Mouse (Mus musculus) embryo, embryonic 9.5 days (tissue): ENCODE measurements around the gene Thap8.
"Not testable (repeated sequence)": the region's sequence is repeated elsewhere in the genome, so short reads cannot be mapped to it uniquely, and the experiment has no call there.

Experiments used
- DNase-seq: peaks from one replicate; pipeline ENCODE4 v3.0.0-alpha.2; 2017; ENCODE audit errors: extremely low spot score

The Thap8 gene

DNA sequence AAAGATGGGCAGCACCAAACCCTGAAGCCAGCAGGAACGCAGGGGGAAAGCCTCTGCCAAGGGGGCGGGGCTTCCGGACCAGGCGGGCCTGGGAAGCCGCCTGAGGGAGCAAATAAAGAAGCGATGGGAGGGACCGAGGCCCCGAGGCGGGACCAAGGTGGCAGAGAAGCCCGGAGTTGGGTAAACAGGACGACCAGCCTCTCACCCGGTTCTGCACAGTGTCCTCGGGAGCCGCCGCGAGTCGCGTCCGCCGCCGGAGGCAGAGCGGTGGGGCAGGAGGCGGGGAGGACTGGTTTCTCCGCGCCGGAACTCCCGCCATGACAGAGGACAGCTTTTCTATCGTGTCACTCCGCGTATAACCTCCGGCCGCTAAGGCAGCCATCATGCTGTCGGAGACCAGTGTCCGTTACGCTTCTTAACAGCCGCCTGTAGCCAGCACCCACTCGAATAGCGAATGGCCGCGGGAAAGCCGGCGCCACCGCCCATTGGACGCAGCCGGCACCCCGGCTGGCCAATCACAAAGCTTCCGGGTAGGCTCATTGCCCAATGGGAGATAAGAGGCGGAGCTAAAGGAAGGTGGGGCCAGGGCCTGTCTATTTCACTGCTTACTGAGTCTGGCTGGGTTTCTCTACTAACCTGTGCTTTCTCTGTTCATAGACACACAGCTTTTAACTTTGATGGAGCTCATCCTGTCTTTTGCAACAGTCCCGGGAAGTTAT is at the start of gene Thap8, which contains the start of gene Wdr62:
TSS of gene Thap8 (plus strand) at position 144 of the 719 bp plus-strand sequence.
TSS of gene Wdr62 (minus strand) at position 469 of the 719 bp plus-strand sequence.
- peak; percentile 92 for DNase-seq

DNA sequence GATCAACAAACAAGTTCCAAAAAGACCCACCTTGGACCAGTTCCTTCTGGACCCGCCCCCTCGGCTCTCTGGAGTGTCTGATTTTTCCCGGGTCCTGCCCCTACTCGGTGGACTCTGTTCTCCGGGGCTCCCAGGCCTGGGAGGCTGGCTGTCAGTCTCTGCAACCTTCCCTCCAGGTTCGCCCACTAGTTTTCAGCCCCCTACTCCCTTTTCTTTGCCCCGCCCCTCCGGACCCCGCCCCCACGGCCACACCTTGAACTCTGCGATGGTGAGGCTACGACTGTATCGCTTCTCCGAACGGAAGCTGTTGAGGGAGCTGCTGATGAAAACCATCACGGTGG is 48.6 kb upstream of the Thap8 start:
- DNase-seq = no peak

DNA sequence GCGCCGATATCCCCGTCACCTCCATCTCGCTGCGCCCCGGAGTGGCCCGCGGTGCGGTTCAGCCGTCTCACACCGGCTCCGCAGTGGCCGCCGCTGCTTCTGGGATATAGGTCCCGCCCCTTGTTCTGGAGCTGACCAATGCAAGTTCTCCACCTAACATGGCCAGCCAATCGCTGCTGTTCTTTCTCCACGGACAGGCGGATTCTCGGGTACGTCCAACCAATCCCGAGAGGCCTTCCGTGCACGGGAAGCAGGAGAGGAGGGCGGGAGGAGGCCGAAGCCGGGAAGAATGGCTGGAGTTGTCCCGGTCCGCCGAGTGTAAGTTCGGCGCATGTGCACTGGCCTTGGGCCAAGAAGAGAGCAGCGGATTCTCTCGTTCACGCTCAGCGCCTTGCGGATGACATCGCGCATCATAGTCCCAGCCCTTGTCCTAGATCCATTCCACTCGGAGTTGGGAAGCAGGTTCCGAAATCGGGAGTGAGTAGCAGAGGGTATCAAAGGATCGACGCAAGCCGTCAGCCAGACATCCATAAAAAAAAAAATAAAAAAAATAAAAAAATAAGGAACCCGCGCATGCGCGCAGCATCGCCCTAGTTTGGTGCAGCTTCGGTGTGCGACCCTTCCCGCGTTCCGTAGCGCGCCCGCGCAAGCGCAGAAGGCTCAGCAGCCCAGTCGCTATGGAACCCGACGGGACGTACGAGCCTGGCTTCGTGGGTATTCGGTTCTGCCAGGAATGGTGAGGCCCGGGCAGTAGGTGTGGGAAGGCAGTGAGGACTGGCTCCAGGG is 48.0 kb upstream of the Thap8 start, which contains the start of the genes Polr2i and Tbcb:
TSS of gene Polr2i (plus strand) at position 280 of the 786 bp plus-strand sequence.
TSS of gene Tbcb (minus strand) at position 604 of the 786 bp plus-strand sequence.
- peak; percentile 95 for DNase-seq

DNA sequence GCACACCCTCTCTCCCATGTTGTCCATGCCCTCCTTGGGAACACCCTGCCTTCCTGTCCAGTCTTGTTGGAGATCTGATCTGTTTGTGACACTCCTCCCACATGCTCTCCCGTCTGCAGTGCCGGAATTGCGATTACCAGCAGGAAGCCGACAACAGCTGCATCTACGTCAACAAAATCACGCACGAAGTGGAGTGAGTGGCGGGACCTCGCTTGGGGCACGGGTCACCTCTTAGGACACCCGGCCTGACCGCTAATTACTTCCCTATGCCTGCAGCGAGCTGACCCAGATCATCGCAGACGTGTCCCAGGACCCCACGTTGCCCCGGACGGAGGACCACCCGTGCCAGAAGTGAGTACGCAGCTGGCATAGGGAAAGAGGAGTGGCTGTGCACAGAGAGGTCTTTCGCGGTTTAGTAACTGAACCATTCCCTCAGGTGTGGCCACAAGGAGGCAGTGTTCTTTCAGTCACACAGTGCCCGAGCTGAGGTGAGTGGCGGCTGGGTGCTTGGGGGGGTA is 47.2 kb upstream of the Thap8 start:
- peak; percentile 63 for DNase-seq

DNA sequence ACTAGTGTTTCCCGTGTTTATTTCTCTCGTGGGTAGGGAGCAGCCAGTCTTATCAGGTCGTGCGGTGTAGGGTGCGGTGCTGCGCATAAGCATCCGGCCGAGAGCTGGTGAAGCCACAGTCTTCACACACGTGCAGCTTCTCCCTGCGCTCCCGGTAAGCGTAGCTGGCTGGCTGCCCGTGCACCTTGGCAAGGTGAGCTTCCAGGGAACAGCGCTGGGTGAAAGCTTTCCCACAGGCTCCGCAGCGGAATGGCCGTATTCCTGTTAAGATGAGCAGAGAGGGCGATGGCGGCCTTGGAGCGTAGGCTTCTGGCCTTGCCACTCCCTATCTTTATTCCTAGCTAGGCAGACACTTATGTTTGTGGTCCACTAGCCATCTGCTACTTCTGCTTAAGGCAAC is 46.5 kb upstream of the Thap8 start:
- DNase-seq = no peak

DNA sequence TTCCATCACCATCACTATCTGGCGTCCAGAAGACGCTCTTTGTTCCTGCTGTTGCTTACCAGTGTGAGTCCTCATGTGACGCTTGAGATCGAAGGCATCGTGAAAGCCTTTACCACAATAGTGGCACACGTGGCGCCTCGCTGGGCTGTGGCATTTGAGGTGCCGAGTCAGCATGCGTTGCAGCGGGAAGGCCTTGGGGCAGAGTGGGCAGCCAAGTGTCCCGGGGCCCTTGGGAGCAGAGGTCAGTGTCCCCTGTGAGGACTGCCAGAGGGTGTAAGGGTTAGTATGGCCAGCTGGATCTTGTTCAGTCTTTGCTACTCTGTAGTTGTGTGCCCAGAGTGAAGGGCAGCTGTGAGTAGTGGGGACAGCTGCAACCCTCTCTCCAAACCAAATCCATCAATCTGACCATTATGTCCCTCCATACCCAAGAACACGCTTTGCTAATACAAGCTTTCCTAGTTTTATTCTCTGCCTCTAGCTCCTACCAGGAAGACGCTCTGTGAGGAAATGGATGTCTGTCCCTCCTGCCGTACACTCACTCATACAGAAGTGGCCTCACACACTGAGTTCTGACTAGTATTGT is 45.5 kb upstream of the Thap8 start:
- DNase-seq = no peak

DNA sequence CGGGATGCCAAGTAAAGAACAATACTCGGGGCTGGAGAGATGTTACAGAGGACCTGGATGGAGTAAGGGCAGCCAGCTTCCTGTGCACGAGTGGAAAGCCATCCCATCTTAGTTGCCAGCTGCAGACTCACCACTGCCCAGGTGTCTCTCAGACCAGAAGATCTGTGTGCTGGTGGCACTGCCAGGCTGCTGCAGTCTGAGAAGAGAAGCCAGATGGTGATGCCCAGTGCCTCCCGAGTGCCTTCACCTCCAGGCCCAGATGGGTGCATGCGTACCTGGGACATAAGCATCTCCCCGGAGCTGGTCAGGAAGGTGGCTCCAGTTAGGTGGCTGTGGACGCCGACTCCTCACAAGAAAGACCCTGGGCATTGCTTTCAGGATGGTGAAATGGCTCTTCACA is 44.8 kb upstream of the Thap8 start:
- DNase-seq = no peak

DNA sequence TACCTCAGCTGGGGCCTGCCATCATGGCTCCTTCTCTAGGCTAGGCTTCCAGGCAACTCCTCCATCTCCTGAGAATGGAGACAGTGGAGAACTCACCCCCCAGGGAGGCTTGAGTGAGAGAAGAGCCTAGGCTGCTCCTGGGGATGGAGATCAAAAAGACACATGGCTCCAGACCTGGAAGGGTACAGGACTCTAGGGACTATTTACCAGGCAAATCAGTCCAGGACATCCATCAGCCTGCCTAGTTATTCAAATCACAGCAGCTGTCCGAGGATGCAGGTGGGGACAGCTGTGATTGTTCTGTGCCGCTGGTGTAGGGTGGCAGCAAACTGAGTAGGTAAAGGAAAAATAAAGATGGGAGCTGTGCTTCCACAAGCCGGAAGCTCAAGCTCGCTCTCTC is 44.3 kb upstream of the Thap8 start, which contains the start of gene Ovol3:
TSS of gene Ovol3 (minus strand) at position 101 of the 400 bp plus-strand sequence.
- DNase-seq = no peak

DNA sequence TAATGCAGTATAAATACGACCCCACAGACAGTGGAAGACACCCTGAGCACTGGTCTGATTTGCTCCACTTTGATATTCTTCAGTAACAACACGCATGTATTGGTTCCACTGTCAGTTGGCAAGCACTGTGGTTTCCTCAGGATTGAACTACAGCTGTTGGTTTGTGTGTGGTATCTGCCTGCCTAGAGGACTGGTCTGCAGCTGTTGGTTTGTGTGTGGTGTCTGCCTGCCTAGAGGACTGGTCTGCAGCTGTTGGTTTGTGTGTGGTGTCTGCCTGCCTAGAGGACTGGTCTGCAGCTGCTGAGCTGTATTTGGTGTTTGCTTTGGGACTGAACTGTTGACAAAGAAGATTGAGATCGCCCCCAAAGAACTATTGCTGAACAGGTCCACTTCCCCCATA is 42.5 kb upstream of the Thap8 start:
- not testable (repeated sequence) for DNase-seq

DNA sequence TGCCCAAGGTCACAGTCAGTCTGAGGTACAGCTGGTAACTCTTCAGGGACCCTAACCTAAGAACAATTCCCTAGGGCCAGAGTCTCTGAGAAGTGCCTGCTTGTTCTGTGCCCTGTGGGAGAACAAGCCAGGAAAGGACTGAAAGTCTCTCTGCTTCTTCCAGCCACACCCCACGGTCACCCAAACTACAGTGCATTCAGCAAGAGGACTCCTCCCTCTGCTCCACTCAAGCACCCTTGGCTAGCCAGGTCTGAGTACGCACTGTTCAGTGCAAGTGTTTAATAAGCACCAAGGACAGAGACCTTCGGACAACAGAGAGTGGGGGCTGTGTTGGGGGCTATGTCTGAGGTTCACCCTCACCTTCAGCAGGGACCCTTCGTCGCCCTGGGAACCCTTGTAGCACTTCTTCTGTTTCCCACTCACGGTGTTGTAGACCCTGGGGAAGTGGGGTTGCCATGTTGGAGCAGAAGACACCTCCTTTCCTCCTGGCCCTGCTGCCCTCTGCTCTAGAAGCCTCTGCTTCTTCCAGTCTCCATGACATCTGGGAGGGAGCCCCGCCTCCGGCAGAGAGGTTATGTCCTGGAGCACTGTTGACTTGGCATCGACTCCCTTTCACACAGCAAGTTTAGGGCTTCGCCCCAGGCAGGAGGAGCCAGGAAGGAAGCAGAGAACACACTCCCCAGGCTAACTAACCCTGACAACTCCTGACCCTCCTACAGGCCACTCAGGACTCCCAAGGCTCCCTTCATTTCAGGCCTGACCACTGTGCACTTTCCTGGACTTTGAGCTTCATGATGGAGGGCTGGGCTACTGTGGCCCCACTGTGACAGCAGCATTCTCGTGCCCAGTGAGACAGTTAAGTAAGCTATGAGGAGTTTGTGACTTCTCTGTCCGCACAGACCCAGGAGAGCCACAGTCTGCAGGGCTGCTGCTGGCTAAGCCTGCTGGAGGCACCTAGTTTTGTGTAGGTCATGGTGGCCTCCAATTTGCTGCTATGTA is 27.6 kb upstream of the Thap8 start:
- DNase-seq = no peak

DNA sequence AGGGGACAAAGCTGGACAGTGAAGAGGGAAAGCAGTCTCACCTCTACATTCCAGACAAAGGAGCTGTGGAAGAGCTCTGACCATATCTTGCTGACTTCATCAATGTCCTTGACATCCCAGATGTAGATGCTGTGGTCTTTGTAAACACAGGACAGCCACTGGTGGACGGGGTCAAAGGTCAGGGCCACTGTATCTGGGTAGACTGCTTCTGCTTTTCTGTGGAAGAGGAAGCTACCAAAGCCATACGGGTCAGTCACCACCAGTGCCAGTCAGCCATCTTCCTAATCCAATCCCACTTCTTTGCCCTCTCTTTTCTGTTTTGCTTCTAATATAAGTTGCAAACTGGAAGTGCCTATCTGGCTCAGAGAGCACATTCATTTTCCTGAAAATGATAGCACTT is 14.9 kb upstream of the Thap8 start:
- DNase-seq = no peak

DNA sequence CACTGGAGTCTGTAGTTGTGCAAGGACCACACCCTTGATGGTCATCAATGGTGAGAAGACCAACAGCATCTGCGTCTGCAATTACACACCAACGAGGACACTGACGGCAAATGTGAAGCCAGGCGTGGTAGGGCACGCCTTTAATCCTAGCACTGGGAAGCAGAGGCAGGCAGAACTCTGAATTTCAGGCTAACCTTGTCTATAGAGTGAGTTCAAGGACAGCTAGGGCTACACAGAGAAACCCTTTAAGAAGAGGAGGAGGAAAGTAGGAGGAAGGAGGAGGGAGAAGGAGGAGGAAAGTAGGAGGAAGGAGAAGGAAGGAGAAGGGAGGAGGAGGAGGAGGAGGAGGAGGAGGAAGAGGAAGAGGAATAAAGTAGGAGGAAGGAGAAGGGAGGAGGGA is 14.4 kb upstream of the Thap8 start:
- no peak for DNase-seq

DNA sequence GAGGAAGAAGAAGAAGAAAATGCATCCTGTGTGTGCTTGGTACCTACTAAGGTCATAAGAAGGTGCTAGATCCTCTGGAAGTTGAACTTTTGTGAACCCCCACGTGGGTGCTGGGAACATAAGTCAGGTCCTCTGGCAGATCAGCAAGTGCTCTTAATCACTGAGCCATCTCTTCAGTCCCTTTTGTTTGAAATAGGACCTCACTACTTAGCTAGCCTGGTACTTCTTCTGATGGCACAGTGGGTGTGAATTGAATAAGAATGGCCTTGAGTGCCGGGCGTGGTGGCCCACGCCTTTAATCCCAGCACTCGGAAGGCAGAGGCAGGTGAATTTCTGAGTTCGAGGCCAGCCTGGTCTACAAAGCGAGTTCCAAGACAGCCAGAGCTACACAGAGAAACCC is 14.0 kb upstream of the Thap8 start:
- DNase-seq = no peak

DNA sequence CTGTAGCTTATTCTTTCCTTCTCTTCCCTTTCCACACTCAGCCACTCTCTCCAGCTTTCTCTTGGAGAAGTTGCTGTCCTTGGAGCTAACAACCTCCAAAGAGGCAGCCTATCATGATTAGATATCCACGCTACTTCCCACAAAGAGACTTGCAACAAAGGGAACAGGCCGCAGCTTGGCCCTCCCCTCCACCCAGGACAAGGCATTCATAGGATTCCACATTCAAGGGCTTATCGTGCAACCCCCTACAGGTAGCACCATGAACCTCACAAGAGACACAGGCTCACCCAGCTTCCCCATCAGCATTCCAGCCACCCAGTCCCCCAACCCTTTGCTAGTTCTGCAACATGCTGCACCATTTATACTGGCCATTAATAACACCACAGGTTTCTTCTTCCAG is 13.1 kb upstream of the Thap8 start:
- DNase-seq = no peak

DNA sequence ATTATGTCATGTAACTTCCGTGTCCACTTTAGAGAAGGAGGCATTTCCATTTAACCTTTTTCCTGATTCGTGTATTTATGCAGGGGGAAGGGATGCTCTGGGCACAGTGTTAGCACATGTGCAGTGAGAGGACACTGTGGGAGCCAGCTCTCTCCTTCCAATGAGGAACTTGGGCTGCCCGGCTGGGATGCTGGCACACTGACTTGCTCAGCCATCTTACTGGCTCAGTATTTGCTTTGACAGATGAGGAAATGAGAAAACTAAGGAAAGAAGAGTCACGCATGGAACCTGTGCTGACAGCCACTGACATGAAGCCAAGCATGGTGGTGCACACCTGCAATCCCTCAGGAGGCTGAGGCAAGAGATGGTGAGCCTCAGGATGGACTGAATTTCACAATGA is 10.3 kb upstream of the Thap8 start:
- no peak for DNase-seq

DNA sequence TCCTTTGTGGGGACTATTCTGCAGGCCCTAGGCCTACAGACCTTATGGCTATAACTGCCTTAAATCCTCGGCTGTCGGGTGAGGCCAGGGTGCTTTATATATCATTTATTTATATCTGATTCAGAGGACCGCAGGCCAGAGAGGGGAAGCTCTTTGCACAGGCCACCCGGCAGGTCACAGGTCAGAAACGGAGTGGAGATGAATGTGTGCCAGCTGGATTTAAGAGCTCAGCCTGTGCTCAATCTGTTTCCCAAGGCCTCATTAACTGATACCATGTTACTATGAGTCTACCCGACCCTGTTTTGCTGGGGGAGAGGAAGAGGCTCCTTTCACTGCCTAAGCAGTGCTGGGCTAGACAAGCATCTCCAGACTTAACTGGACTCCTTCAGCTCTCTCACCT is 5.5 kb upstream of the Thap8 start:
- no peak for DNase-seq

DNA sequence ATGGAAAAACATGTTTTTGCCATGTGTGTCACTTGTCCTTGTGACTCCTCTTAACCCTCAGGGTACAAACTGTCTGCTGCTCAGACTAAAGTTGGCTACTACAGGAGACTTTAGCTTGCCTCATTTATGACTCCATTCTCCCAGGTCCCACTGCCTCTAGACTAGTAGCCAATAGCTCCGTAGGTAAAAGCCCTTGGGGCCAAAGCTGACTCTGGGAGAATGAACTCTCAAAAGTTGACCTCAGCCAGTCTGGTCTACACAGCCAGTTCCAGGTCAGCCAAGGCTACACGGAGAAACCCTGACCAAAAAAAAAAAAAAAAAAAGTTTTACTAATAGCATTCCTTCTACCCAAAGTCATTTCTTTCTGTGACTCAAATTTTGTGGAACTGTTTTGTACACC is 983 bp upstream of the Thap8 start:
- DNase-seq = no peak

DNA sequence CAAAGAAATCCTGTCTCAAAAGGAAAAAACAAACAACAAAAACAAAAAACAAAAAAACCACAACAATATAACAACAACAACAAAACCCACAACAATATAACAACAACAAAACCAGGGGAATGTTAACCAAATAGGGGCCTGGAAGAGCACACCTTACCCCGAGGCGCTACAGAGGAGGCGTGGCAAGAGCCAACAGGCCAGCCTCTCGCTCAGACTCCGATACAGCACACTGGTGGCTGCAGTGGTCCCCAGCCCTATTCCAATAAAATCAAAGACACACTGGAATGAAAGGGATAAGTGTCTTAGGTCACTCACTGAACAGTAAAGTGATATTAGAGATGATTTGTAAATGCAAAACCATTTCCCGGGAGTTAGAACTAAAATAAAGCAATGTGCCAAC is 358 bp upstream of the Thap8 start:
- DNase-seq = no peak

DNA sequence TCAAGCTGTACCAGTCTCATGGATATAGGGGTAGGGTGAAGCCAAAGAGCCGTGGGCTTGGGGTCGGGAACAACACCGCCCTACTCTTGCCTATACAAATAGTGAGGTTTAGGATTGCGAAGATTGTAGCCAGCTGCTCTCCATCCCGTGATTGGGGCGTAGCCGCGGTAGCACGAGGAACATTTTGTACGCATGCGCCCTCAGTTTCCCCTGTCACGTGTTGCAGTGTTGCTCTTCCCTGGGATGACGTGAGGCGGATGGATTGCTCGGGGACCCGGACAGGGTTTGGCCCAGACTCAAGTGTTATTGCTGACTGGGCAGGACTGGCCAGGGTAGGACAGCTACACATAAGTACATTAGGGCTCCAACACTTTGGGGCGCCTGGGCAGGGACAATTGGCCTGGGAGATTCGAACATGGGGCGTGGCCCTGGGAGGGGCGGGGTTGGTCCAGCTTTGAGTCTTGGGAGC is 810 bp downstream of the Thap8 start:
- peak; percentile 79 for DNase-seq

DNA sequence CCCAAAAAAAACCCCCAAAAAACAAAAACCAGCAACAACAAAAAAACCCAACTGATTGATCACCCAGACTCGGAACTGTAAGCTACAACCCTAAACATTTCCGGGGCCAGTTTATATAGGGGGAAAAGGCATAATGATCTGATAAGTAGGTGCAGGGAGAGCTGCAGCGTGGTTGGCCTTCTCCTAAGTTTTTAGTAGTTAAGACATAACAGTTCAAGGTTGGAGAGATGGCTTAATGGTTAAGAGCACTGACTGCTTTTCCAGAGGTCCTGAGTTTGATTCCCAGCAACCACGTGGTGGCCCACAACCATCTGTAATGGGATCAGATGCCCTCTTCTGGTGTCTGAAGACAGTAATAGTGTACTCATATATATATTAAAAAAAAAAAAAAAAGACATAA is 1.6 kb downstream of the Thap8 start:
- no peak for DNase-seq

DNA sequence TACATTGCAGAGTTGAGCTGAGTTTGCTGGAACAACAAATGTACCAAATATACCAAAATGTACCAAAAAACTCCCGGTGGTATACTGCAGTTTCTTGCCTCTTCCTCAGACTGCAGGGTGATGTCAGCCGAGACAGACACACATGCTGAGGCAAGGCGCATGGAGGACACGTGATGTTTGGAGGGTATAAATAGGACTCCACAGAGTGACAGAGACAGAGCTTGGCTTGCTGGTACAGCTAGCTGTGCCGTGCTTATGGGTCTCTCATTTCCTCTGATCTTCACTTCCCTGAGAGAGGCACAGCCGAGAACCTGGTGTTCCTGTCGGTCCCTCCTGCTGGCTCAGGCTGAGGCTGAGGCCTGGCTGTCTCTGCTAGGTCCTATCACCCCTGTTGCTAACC is 2.8 kb downstream of the Thap8 start:
- DNase-seq = no peak
